ENCODE assay signal across 20 mouse cellular contexts in the genomic region with DNA sequence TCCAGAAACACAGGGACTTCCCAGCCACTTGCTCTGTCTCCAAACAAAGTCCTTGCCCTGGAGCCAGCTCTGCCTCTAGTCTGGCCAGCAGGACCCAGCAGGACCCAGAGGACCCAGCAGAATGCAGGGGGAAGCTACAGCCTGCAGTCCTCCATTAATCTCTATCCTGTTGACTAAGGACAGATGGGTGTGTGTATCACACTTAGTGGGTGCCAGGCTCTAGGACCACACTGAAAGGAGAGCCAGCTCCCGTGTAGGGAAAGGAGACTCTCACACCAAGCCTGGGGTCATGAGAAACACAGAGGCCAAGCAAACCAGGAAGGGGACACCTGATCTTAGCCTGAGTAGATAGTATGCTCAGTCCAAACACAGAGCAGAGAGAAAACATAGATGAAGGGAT. TPM values are rescaled to one million over a fixed set of nuclear protein-coding genes. Genes with fewer than 3 reads are reported as not detected.
DNase-seq lines count a peak whose midpoint lies in the region; ATAC-seq and TF ChIP-seq lines count a peak whose summit lies in the region.
"Had no signal": no experiment of that assay in that cellular context is flagged by ENCODE, and none has a peak within 500 bp of the region (broad histone marks: within the 10 kb centered on the region; RNA-seq: fewer than 3 reads in every experiment).

No protein-coding gene starts in this region.

- H3K4me3 ChIP-seq in forebrain, embryonic 14.5 days (ENCODE audit: low read depth, low read length), result peak overlapping the region; percentile 74
- no peak overlapping the region for H3K4me3 ChIP-seq in forebrain, postnatal 0 days (ENCODE audit: low read depth, low read length)
- peak overlapping the region; percentile 78 for H3K4me3 ChIP-seq in hindbrain, postnatal 0 days (ENCODE audit: low read length)
- no peak overlapping the region; the same call in 1 of the 2 replicates for H3K4me3 ChIP-seq in midbrain, embryonic 16.5 days (ENCODE audit: low read depth, low read length)
- H3K4me3 ChIP-seq: embryonic facial prominence, embryonic 12.5 days; gastrocnemius, adult 2 months; heart, embryonic 13.5 days; liver, embryonic 15.5 days had no signal

- no peak for ATAC-seq in forebrain, embryonic 14.5 days
- ATAC-seq in forebrain, postnatal 0 days, result no peak
- ATAC-seq in hindbrain, postnatal 0 days, result no peak
- ATAC-seq in midbrain, embryonic 16.5 days, result no peak
- ATAC-seq in megakaryocyte-erythroid progenitor cell, adult 5-6 weeks (replicated peaks; ENCODE audit: low FRiP score, low TSS enrichment, poor library complexity, severe bottlenecking), result no peak
- ATAC-seq: lung, postnatal 0 days had no signal

- TF ChIP-seq CTCF in forebrain, postnatal 0 days (IDR thresholded peaks at IDR 0.05; ENCODE audit: low read depth), result no peak
- TF ChIP-seq CTCF in hindbrain, postnatal 0 days (IDR thresholded peaks at IDR 0.05; ENCODE audit: low read depth), result no peak

- DNase-seq in forebrain, embryonic 14.5 days (ENCODE audit: low spot score), result no peak
- no peak for DNase-seq in forebrain, postnatal 0 days
- DNase-seq in hindbrain, postnatal 0 days (ENCODE audit: low spot score), result no peak
- DNase-seq in testis, postnatal 14 days (ENCODE audit: low spot score), result no peak
- DNase-seq in kidney, adult 11 months, result no peak
- DNase-seq: adrenal gland, postnatal 25 days; cerebellum, adult 18-20 months; gastrocnemius, adult 2 months; heart, adult 11 months; heart, postnatal 4 days; kidney, adult 18-20 months; kidney, postnatal 25 days; retina, postnatal 1 day; thymus, adult 2 months had no signal

- 38% methylated on average over 1 of the region's 1 CpGs for WGBS in forebrain, embryonic 14.5 days
- 43% methylated on average over 1 of the region's 1 CpGs for WGBS in forebrain, postnatal 0 days
- WGBS in hindbrain, postnatal 0 days, result 56% methylated on average over 1 of the region's 1 CpGs
- WGBS in midbrain, embryonic 16.5 days, result 68% methylated on average over 1 of the region's 1 CpGs

- no peaks in the 10 kb centered on the region for H3K9me3 ChIP-seq in forebrain, embryonic 14.5 days (replicated peaks; ENCODE audit: control insufficient read depth, low read length)
- no peaks in the 10 kb centered on the region for H3K9me3 ChIP-seq in forebrain, postnatal 0 days (ENCODE audit: low read length)
- H3K9me3 ChIP-seq in hindbrain, postnatal 0 days (ENCODE audit: low read length), result no peaks in the 10 kb centered on the region
- no peaks in the 10 kb centered on the region for H3K9me3 ChIP-seq in midbrain, embryonic 16.5 days (replicated peaks; ENCODE audit: control insufficient read depth, low read length, poor library complexity, severe bottlenecking)
- H3K9me3 ChIP-seq: embryonic facial prominence, embryonic 12.5 days; heart, embryonic 13.5 days; liver, embryonic 15.5 days had no signal

- H3K27me3 ChIP-seq in forebrain, embryonic 14.5 days (replicated peaks; ENCODE audit: control insufficient read depth, insufficient read depth, low read length), result no peaks in the 10 kb centered on the region
- no peaks in the 10 kb centered on the region for H3K27me3 ChIP-seq in forebrain, postnatal 0 days (ENCODE audit: insufficient read depth, low read length)
- H3K27me3 ChIP-seq in hindbrain, postnatal 0 days (ENCODE audit: insufficient read depth, low read length), result no peaks in the 10 kb centered on the region
- no peaks in the 10 kb centered on the region for H3K27me3 ChIP-seq in midbrain, embryonic 16.5 days (ENCODE audit: control insufficient read depth, insufficient read depth, low read depth, low read length)

- H3K9ac ChIP-seq in forebrain, embryonic 14.5 days (ENCODE audit: low read length), result peak overlapping the region; percentile 99
- H3K9ac ChIP-seq in forebrain, postnatal 0 days, result 0 out of 2 replicates have a peak overlapping the region, but pooled peaks have one; percentile 15
- no peak overlapping the region for H3K9ac ChIP-seq in hindbrain, postnatal 0 days (replicated peaks; ENCODE audit: low read length)
- H3K9ac ChIP-seq in midbrain, embryonic 16.5 days (ENCODE audit: low read depth, low read length), result 0 out of 2 replicates have a peak overlapping the region, but pooled peaks have one; percentile 32
- H3K9ac ChIP-seq: embryonic facial prominence, embryonic 12.5 days; heart, embryonic 13.5 days; liver, embryonic 15.5 days had no signal

- peak overlapping the region; percentile 86 for H3K4me2 ChIP-seq in forebrain, embryonic 14.5 days (ENCODE audit: low read length)
- H3K4me2 ChIP-seq in forebrain, postnatal 0 days (ENCODE audit: low read depth), result peak overlapping the region; percentile 81
- H3K4me2 ChIP-seq in hindbrain, postnatal 0 days (ENCODE audit: low read depth, low read length), result peak overlapping the region; percentile 93
- H3K4me2 ChIP-seq in midbrain, embryonic 16.5 days (ENCODE audit: low read length), result peak overlapping the region; percentile 83
- H3K4me2 ChIP-seq: embryonic facial prominence, embryonic 12.5 days; heart, embryonic 13.5 days; liver, embryonic 15.5 days had no signal

- H3K4me1 ChIP-seq in forebrain, embryonic 14.5 days (ENCODE audit: control insufficient read depth, insufficient read depth, low read length), result peaks cover 33% of the 10 kb centered on the region
- peaks cover 19% of the 10 kb centered on the region for H3K4me1 ChIP-seq in forebrain, postnatal 0 days (ENCODE audit: insufficient read depth)
- H3K4me1 ChIP-seq in hindbrain, postnatal 0 days (ENCODE audit: insufficient read depth, low read length), result peaks cover 21% of the 10 kb centered on the region; the same call in 1 of the 2 replicates
- H3K4me1 ChIP-seq in midbrain, embryonic 16.5 days (ENCODE audit: control insufficient read depth, insufficient read depth, low read length), result peaks cover 26% of the 10 kb centered on the region

- no peaks in the 10 kb centered on the region for H3K36me3 ChIP-seq in forebrain, embryonic 14.5 days (ENCODE audit: control insufficient read depth, insufficient read depth, low read length)
- no peaks in the 10 kb centered on the region for H3K36me3 ChIP-seq in forebrain, postnatal 0 days (ENCODE audit: insufficient read depth)
- no peaks in the 10 kb centered on the region for H3K36me3 ChIP-seq in hindbrain, postnatal 0 days (ENCODE audit: insufficient read depth, low read length)
- no peaks in the 10 kb centered on the region for H3K36me3 ChIP-seq in midbrain, embryonic 16.5 days (ENCODE audit: control insufficient read depth, insufficient read depth, low read length)
- H3K36me3 ChIP-seq: embryonic facial prominence, embryonic 12.5 days; heart, embryonic 13.5 days; liver, embryonic 15.5 days had no signal

- H3K27ac ChIP-seq in forebrain, embryonic 14.5 days (ENCODE audit: low read depth, low read length), result 0 out of 2 replicates have a peak overlapping the region, but pooled peaks have one; percentile 98
- H3K27ac ChIP-seq in forebrain, postnatal 0 days (ENCODE audit: low read depth, low read length), result peak overlapping the region; percentile 47; the same call in 1 of the 2 replicates
- H3K27ac ChIP-seq in hindbrain, postnatal 0 days, result peak overlapping the region; percentile 94
- H3K27ac ChIP-seq in midbrain, embryonic 16.5 days (ENCODE audit: low read length), result 0 out of 2 replicates have a peak overlapping the region, but pooled peaks have one; percentile 97
- H3K27ac ChIP-seq: embryonic facial prominence, embryonic 12.5 days; gastrocnemius, adult 2 months; heart, embryonic 13.5 days; liver, embryonic 15.5 days had no signal

RNA-seq across cellular contexts. Expression of a gene that starts 1.9 kb away (rescaled TPM):
- 129 and 141 TPM in 2 replicates for polyA plus RNA-seq in forebrain, embryonic 14.5 days (2014; fragmentation: Nextera tagmentation; extraction: Ambion mirVana)
- total RNA-seq in forebrain, postnatal 0 days (2014; rRNA removed), result 43.6 and 45.7 TPM in 2 replicates
- 102 and 104 TPM in 2 replicates for polyA plus RNA-seq in forebrain, postnatal 0 days (2015; fragmentation: Nextera tagmentation; extraction: Ambion mirVana)
- 39.9 and 56.5 TPM in 2 replicates for total RNA-seq in hindbrain, postnatal 0 days (2014; rRNA removed)
- 99.7 and 102 TPM in 2 replicates for polyA plus RNA-seq in hindbrain, postnatal 0 days (2015; fragmentation: Nextera tagmentation; extraction: Ambion mirVana)
- 98.2 and 100 TPM in 2 replicates for polyA plus RNA-seq in midbrain, embryonic 16.5 days (2015; fragmentation: Nextera tagmentation; extraction: Ambion mirVana)
- 25.1 and 28.9 TPM in 2 replicates for total RNA-seq in megakaryocyte-erythroid progenitor cell, adult 5-6 weeks (2014; fragmentation: Nextera tagmentation)
- total RNA-seq in megakaryocyte-erythroid progenitor cell, adult 5-6 weeks (2017), result 5.8 and 10.9 TPM in 2 replicates

RNA-seq across cellular contexts. Expression of a gene that starts 2.3 kb away (rescaled TPM):
- polyA plus RNA-seq in forebrain, embryonic 14.5 days (2014; fragmentation: Nextera tagmentation; extraction: Ambion mirVana), result 18.8 and 20.7 TPM in 2 replicates
- 37.5 and 40.5 TPM in 2 replicates for total RNA-seq in forebrain, postnatal 0 days (2014; rRNA removed)
- 6.8 and 8.7 TPM in 2 replicates for polyA plus RNA-seq in forebrain, postnatal 0 days (2015; fragmentation: Nextera tagmentation; extraction: Ambion mirVana)
- total RNA-seq in hindbrain, postnatal 0 days (2014; rRNA removed), result 42.3 and 44.9 TPM in 2 replicates
- 7.2 TPM in 2 replicates for polyA plus RNA-seq in hindbrain, postnatal 0 days (2015; fragmentation: Nextera tagmentation; extraction: Ambion mirVana)
- 11.8 and 11.9 TPM in 2 replicates for polyA plus RNA-seq in midbrain, embryonic 16.5 days (2015; fragmentation: Nextera tagmentation; extraction: Ambion mirVana)
- total RNA-seq in megakaryocyte-erythroid progenitor cell, adult 5-6 weeks (2014; fragmentation: Nextera tagmentation), result not detected in 2 replicates
- total RNA-seq in megakaryocyte-erythroid progenitor cell, adult 5-6 weeks (2017), result not detected in 2 replicates
- total RNA-seq: heart, postnatal 4 days had no signal

RNA-seq across cellular contexts. Expression of a gene that starts 23.7 kb away (rescaled TPM):
- 19.0 and 20.6 TPM in 2 replicates for polyA plus RNA-seq in forebrain, embryonic 14.5 days (2014; fragmentation: Nextera tagmentation; extraction: Ambion mirVana)
- 22.0 and 24.0 TPM in 2 replicates for total RNA-seq in forebrain, postnatal 0 days (2014; rRNA removed)
- 22.8 and 24.9 TPM in 2 replicates for polyA plus RNA-seq in forebrain, postnatal 0 days (2015; fragmentation: Nextera tagmentation; extraction: Ambion mirVana)
- 23.7 and 36.3 TPM in 2 replicates for total RNA-seq in hindbrain, postnatal 0 days (2014; rRNA removed)
- polyA plus RNA-seq in hindbrain, postnatal 0 days (2015; fragmentation: Nextera tagmentation; extraction: Ambion mirVana), result 23.8 and 24.0 TPM in 2 replicates
- polyA plus RNA-seq in midbrain, embryonic 16.5 days (2015; fragmentation: Nextera tagmentation; extraction: Ambion mirVana), result 18.5 and 23.8 TPM in 2 replicates
- 19.7 and 25.6 TPM in 2 replicates for total RNA-seq in megakaryocyte-erythroid progenitor cell, adult 5-6 weeks (2014; fragmentation: Nextera tagmentation)
- 10.5 and 12.7 TPM in 2 replicates for total RNA-seq in megakaryocyte-erythroid progenitor cell, adult 5-6 weeks (2017)

RNA-seq across cellular contexts. Expression of a gene that starts 32.0 kb away (rescaled TPM):
- polyA plus RNA-seq in forebrain, embryonic 14.5 days (2014; fragmentation: Nextera tagmentation; extraction: Ambion mirVana), result 70.6 and 76.3 TPM in 2 replicates
- 126 and 132 TPM in 2 replicates for total RNA-seq in forebrain, postnatal 0 days (2014; rRNA removed)
- polyA plus RNA-seq in forebrain, postnatal 0 days (2015; fragmentation: Nextera tagmentation; extraction: Ambion mirVana), result 73.3 and 81.4 TPM in 2 replicates
- total RNA-seq in hindbrain, postnatal 0 days (2014; rRNA removed), result 199 and 200 TPM in 2 replicates
- polyA plus RNA-seq in hindbrain, postnatal 0 days (2015; fragmentation: Nextera tagmentation; extraction: Ambion mirVana), result 118 and 122 TPM in 2 replicates
- 90.1 and 102 TPM in 2 replicates for polyA plus RNA-seq in midbrain, embryonic 16.5 days (2015; fragmentation: Nextera tagmentation; extraction: Ambion mirVana)
- total RNA-seq in megakaryocyte-erythroid progenitor cell, adult 5-6 weeks (2014; fragmentation: Nextera tagmentation), result 6.0 and 6.6 TPM in 2 replicates
- total RNA-seq in megakaryocyte-erythroid progenitor cell, adult 5-6 weeks (2017), result 4.1 and 5.5 TPM in 2 replicates

RNA-seq across cellular contexts. Expression of a gene that starts 32.2 kb away (rescaled TPM):
- polyA plus RNA-seq in forebrain, embryonic 14.5 days (2014; fragmentation: Nextera tagmentation; extraction: Ambion mirVana), result 2.2 and 3.2 TPM in 2 replicates
- total RNA-seq in forebrain, postnatal 0 days (2014; rRNA removed), result 10.2 and 11.9 TPM in 2 replicates
- polyA plus RNA-seq in forebrain, postnatal 0 days (2015; fragmentation: Nextera tagmentation; extraction: Ambion mirVana), result 11.4 and 15.6 TPM in 2 replicates
- 25.5 and 39.8 TPM in 2 replicates for total RNA-seq in hindbrain, postnatal 0 days (2014; rRNA removed)
- 45.6 and 49.9 TPM in 2 replicates for polyA plus RNA-seq in hindbrain, postnatal 0 days (2015; fragmentation: Nextera tagmentation; extraction: Ambion mirVana)
- polyA plus RNA-seq in midbrain, embryonic 16.5 days (2015; fragmentation: Nextera tagmentation; extraction: Ambion mirVana), result 5.6 and 9.4 TPM in 2 replicates
- total RNA-seq in megakaryocyte-erythroid progenitor cell, adult 5-6 weeks (2014; fragmentation: Nextera tagmentation), result not detected in 2 replicates
- total RNA-seq in megakaryocyte-erythroid progenitor cell, adult 5-6 weeks (2017), result not detected in 2 replicates

Comparison
In these comparisons a context has a peak if more than half of its experiments do, and no peak if none do; other contexts are left out.
1. H3K4me3 ChIP-seq: peak in forebrain, embryonic 14.5 days (single experiment) and hindbrain, postnatal 0 days (single experiment); none in forebrain, postnatal 0 days (single experiment) and midbrain, embryonic 16.5 days (single experiment).
2. H3K27ac ChIP-seq: peak in every context shown above with its lines; median percentile 98 in forebrain, embryonic 14.5 days; 97 in midbrain, embryonic 16.5 days; 94 in hindbrain, postnatal 0 days; 47 in forebrain, postnatal 0 days.
3. Peak in every context shown above with its lines, with median percentiles within 50 percentile points of each other: H3K4me2 ChIP-seq.